Mouse (Mus musculus): ENCODE measurements around the gene Lingo4. TPM values are rescaled to one million over a fixed set of nuclear protein-coding genes. Genes with fewer than 3 reads are reported as not detected.

Lingo4 gene
- total and polyA plus RNA-seq, 2 experiments from 2014 or later: 2.5 to 3.9 TPM

GRCm38 (mm10) chr3:94367511-94367910, 30.8 kb upstream of the Lingo4 start:
- Histone ChIP-seq H3K4me3 (ENCODE audit: low read length) (no peak overlapping the region), H3K36me3 (ENCODE audit: insufficient read depth, low read length) (no peaks in the 10 kb centered on the region), H3K4me2 (ENCODE audit: low read depth, low read length) (no peak overlapping the region), H3K27me3 (ENCODE audit: insufficient read depth, low read length) (no peaks in the 10 kb centered on the region), H3K27ac (no peak overlapping the region), H3K4me1 (ENCODE audit: insufficient read depth, low read length) (no peaks in the 10 kb centered on the region; the same call in 1 of the 2 replicates), H3K9me3 (ENCODE audit: low read length) (no peaks in the 10 kb centered on the region), H3K9ac (replicated peaks; ENCODE audit: low read length) (no peak overlapping the region)
- DNase-seq (ENCODE audit: low spot score) (no peak), ATAC-seq (no peak)
- TF ChIP-seq CTCF (IDR thresholded peaks at IDR 0.05; ENCODE audit: low read depth): no peak
- WGBS: 89% methylated on average over 6 of the region's 6 CpGs

DNA sequence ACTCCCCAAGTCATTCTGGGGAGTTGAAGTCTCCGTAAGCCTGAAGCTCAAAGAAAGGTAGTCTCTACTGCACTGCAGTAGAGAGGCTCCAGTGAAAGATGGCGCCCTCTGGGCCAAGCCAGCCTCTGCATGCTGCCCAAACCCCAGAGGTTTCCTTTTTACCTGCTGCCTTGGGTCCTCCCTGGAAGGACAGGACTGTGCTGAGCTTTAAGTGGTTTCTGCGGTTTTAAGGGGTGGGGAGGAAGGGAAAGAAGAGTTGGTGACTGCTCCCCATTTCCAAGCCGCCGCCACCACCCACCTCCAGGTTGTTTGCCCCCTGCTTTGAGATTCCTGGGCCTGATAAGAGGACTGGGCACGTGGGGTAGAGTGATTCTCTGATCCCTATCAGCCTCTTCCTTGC, 29.7 kb upstream of the Lingo4 start:
- ATAC-seq (no peak), DNase-seq (ENCODE audit: low spot score) (no peak)
- no peak overlapping the region for H3K4me2 ChIP-seq (ENCODE audit: low read depth, low read length)
- H3K27ac ChIP-seq: no peak overlapping the region
- peaks cover 10% of the 10 kb centered on the region; the same call in 1 of the 2 replicates for H3K4me1 ChIP-seq (ENCODE audit: insufficient read depth, low read length)
- no peak for TF ChIP-seq CTCF (IDR thresholded peaks at IDR 0.05; ENCODE audit: low read depth)
- H3K9me3 ChIP-seq (ENCODE audit: low read length): no peaks in the 10 kb centered on the region
- no peaks in the 10 kb centered on the region for H3K27me3 ChIP-seq (ENCODE audit: insufficient read depth, low read length)
- 73% methylated on average over 6 of the region's 6 CpGs for WGBS
- H3K4me3 ChIP-seq (ENCODE audit: low read length): no peak overlapping the region
- no peak overlapping the region for H3K9ac ChIP-seq (replicated peaks; ENCODE audit: low read length)
- H3K36me3 ChIP-seq (ENCODE audit: insufficient read depth, low read length): no peaks in the 10 kb centered on the region

DNA sequence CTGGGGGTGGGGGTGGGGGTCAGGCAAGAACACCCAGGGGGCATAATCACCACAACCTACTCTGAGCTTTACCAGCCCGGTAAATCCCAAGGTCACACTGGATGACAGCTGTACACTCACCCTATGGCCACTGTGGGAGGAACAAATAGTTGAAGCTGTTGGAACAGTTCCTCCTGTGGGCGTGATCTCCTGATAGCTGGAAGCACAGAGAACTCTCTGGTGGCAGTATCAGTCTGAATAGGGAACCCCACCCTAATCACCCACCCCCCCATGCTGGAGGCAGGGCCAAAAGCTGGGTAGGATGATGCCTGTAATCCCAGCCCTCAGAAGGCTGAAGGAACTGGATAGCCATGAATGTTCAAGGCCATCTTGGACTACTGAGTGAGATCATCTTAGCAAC, 28.6 kb upstream of the Lingo4 start:
- Histone ChIP-seq H3K27ac (no peak overlapping the region), H3K9ac (replicated peaks; ENCODE audit: low read length) (no peak overlapping the region), H3K27me3 (ENCODE audit: insufficient read depth, low read length) (no peaks in the 10 kb centered on the region), H3K4me2 (ENCODE audit: low read depth, low read length) (no peak overlapping the region), H3K4me3 (ENCODE audit: low read length) (no peak overlapping the region), H3K36me3 (ENCODE audit: insufficient read depth, low read length) (no peaks in the 10 kb centered on the region), H3K4me1 (ENCODE audit: insufficient read depth, low read length) (peaks cover 12% of the 10 kb centered on the region; the same call in 1 of the 2 replicates), H3K9me3 (ENCODE audit: low read length) (no peaks in the 10 kb centered on the region)
- DNase-seq (ENCODE audit: low spot score) (no peak), ATAC-seq (no peak)
- 54% methylated on average over 2 of the region's 2 CpGs for WGBS
- TF ChIP-seq CTCF (IDR thresholded peaks at IDR 0.05; ENCODE audit: low read depth): no peak

GRCm38 (mm10) chr3:94371637-94372036, 26.7 kb upstream of the Lingo4 start:
- no peak for TF ChIP-seq CTCF (IDR thresholded peaks at IDR 0.05; ENCODE audit: low read depth)
- peak; percentile 88 for DNase-seq (ENCODE audit: low spot score)
- 0 out of 2 replicates have a peak overlapping the region, but pooled peaks have one; percentile 21 for H3K9ac ChIP-seq (replicated peaks; ENCODE audit: low read length)
- WGBS: 10% methylated on average over 11 of the region's 11 CpGs
- no peaks in the 10 kb centered on the region for H3K27me3 ChIP-seq (ENCODE audit: insufficient read depth, low read length)
- H3K27ac ChIP-seq: no peak overlapping the region; the same call in 1 of the 2 replicates
- peak overlapping the region; percentile 16 for H3K4me3 ChIP-seq (ENCODE audit: low read length)
- peak overlapping the region; percentile 43 for H3K4me2 ChIP-seq (ENCODE audit: low read depth, low read length)
- H3K36me3 ChIP-seq (ENCODE audit: insufficient read depth, low read length): no peaks in the 10 kb centered on the region
- H3K9me3 ChIP-seq (ENCODE audit: low read length): no peaks in the 10 kb centered on the region
- peak; percentile 59 for ATAC-seq
- H3K4me1 ChIP-seq (ENCODE audit: insufficient read depth, low read length): peaks cover 12% of the 10 kb centered on the region; the same call in 1 of the 2 replicates

DNA sequence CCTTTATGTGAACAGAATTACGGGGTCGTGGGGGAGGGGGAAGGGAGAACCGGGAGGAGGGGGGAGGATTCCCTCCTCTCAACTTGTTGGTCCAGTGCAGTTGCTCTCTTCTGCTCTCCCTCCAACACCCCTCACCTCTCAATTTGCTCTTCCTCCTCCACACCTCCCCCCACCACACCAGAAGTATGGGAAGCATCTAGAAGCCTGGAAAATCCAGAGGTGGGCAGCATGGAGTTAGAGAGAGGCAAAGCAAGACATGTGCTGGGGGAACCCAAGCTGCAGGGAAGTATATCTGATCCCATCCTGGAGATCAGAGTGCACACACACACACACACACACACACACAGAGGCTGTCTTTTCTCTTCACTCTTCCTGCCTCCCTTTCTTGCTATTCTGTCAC, 26.3 kb upstream of the Lingo4 start:
- no peaks in the 10 kb centered on the region for H3K9me3 ChIP-seq (ENCODE audit: low read length)
- no peak overlapping the region for H3K27ac ChIP-seq
- TF ChIP-seq CTCF (IDR thresholded peaks at IDR 0.05; ENCODE audit: low read depth): no peak
- 0 out of 2 replicates have a peak overlapping the region, but pooled peaks have one; percentile 21 for H3K9ac ChIP-seq (replicated peaks; ENCODE audit: low read length)
- DNase-seq (ENCODE audit: low spot score) (no peak), ATAC-seq (peak; percentile 7; the same call in 1 of the 2 replicates)
- WGBS: 0% methylated on average over 3 of the region's 3 CpGs
- H3K27me3 ChIP-seq (ENCODE audit: insufficient read depth, low read length): no peaks in the 10 kb centered on the region
- peak overlapping the region; percentile 43 for H3K4me2 ChIP-seq (ENCODE audit: low read depth, low read length)
- H3K4me1 ChIP-seq (ENCODE audit: insufficient read depth, low read length): peaks cover 12% of the 10 kb centered on the region; the same call in 1 of the 2 replicates
- peak overlapping the region; percentile 16; the same call in 1 of the 2 replicates for H3K4me3 ChIP-seq (ENCODE audit: low read length)
- no peaks in the 10 kb centered on the region for H3K36me3 ChIP-seq (ENCODE audit: insufficient read depth, low read length)

DNA sequence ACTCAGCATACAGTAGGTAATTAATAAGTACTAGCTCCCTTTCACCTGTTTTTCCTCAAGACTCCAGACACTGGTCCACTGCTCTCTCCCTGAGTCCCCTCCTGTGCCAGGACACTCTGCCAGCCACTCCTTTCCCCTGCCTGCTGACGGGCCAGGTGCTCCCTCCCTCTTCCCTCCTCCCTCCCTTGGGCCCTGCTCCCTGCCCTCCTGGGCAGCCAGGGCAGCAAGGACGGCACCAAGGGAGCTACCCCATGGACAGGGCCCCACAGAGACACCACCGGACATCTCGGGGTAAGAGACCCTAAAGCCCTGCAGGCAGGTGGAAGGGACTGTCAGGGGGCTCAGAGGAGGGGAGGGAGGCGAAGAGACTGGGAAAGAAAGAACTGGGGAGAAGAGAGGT, 25.7 kb upstream of the Lingo4 start, which contains the start of gene Rorc:
Gene Rorc (plus strand): TSS at position 154 of the 400 bp plus-strand sequence.
- Histone ChIP-seq H3K36me3 (ENCODE audit: insufficient read depth, low read length) (no peaks in the 10 kb centered on the region), H3K4me3 (ENCODE audit: low read length) (peak within 1 kb of the TSS; percentile 16), H3K4me1 (ENCODE audit: insufficient read depth, low read length) (peaks cover 12% of the 10 kb centered on the region; the same call in 1 of the 2 replicates), H3K4me2 (ENCODE audit: low read depth, low read length) (peak within 1 kb of the TSS; percentile 43), H3K27me3 (ENCODE audit: insufficient read depth, low read length) (no peaks in the 10 kb centered on the region), H3K27ac (peak within 1 kb of the TSS; percentile 26; the same call in 1 of the 2 replicates), H3K9ac (replicated peaks; ENCODE audit: low read length) (0 out of 2 replicates have a peak within 1 kb of the TSS, but pooled peaks have one; percentile 21), H3K9me3 (ENCODE audit: low read length) (no peaks in the 10 kb centered on the region)
- DNase-seq (ENCODE audit: low spot score) (no peak), ATAC-seq (no peak)
- WGBS: 18% methylated on average over 5 of the region's 5 CpGs
- no peak for TF ChIP-seq CTCF (IDR thresholded peaks at IDR 0.05; ENCODE audit: low read depth)

- Histone ChIP-seq H3K27me3 (ENCODE audit: insufficient read depth, low read length) (no peaks in the 10 kb centered on the region), H3K27ac (0 out of 2 replicates have a peak overlapping the region, but pooled peaks have one; percentile 26), H3K9ac (replicated peaks; ENCODE audit: low read length) (no peak overlapping the region), H3K4me3 (ENCODE audit: low read length) (peak overlapping the region; percentile 13), H3K9me3 (ENCODE audit: low read length) (no peaks in the 10 kb centered on the region), H3K4me2 (ENCODE audit: low read depth, low read length) (peak overlapping the region; percentile 42), H3K36me3 (ENCODE audit: insufficient read depth, low read length) (no peaks in the 10 kb centered on the region), H3K4me1 (ENCODE audit: insufficient read depth, low read length) (peaks cover 12% of the 10 kb centered on the region; the same call in 1 of the 2 replicates)
- WGBS: under 1% methylated on average over 10 of the region's 10 CpGs
- no peak for TF ChIP-seq CTCF (IDR thresholded peaks at IDR 0.05; ENCODE audit: low read depth)
- peak; percentile 18; the same call in 1 of the 2 replicates for ATAC-seq
- no peak for DNase-seq (ENCODE audit: low spot score)
Measured at GRCm38 (mm10) chr3:94373090-94373489, 25.2 kb upstream of the Lingo4 start.
